Mouse (Mus musculus): ENCODE results near the gene Sorcs3. TPM values are rescaled to one million over a fixed set of nuclear protein-coding genes. Genes with fewer than 3 reads are reported as not detected.

Gene Sorcs3
- polyA plus RNA-seq, 1 experiment = not detected

DNA sequence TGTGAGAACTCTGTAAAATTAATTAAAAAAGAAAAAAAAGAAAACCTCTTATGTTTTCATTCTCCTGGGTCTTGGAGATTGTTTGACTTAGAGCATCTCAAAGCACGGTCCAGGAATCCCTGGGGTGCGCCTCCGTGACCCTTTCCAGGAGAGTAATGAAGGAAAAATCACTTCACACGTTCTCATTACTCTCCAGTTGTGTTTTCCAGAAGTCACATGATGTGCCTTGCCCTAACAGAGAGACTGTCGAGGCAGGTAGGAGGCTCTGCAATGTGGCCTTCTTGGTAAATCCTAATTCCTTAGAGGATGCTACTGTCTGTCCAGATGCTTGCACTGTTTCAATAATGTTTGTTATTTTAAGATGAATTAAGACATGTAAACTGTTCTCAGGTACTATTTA is 266.1 kb downstream of the Sorcs3 start:
- Histone ChIP-seq H3K4me1 (ENCODE audit: control insufficient read depth, insufficient read depth, low read length) (no peaks in the 10 kb centered on the region), H3K27ac (ENCODE audit: insufficient read depth, low read length) (no peak overlapping the region), H3K4me3 (ENCODE audit: insufficient read depth, low read length) (no peak overlapping the region)
- TF ChIP-seq CTCF (IDR thresholded peaks at IDR 0.05; ENCODE audit: borderline replicate concordance, insufficient read depth, low read length) (no peak), POLR2A (IDR thresholded peaks at IDR 0.05; ENCODE audit: low read depth, low read length) (no peak)

DNA sequence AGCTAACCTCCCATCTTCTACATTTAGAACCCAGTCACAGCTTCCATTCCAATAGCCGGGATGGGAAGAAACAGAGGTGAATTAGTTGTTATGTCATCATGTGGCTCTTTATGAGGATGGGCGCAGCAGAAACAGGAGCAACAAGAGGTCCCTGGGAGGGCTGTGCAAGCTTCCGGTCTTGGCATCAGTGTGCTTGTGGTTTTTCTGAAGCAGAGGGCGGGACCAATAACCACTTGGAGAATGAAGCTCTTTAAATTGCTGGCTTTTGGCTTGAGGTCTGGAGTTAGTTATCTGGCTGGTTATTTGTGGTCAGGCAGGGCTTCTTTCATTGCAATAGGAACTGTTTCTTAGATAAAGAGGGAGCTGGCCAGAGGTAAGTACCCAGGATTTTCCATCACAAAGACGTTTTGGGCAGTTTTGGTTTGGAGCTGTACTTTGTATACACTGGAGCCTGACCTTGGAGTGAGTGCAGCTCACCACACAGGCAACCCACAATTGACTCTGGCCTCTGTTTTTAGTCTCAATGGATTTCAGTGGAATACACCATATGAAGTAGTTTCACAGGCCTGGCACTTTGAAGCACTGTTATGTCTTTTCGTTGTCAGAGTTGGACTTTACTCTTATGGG is 270.1 kb downstream of the Sorcs3 start:
- no peak for TF ChIP-seq CTCF (IDR thresholded peaks at IDR 0.05; ENCODE audit: borderline replicate concordance, insufficient read depth, low read length)
- no peak for TF ChIP-seq POLR2A (IDR thresholded peaks at IDR 0.05; ENCODE audit: low read depth, low read length)
- Histone ChIP-seq H3K4me1 (ENCODE audit: control insufficient read depth, insufficient read depth, low read length) (no peaks in the 10 kb centered on the region), H3K27ac (ENCODE audit: insufficient read depth, low read length) (no peak overlapping the region), H3K4me3 (ENCODE audit: insufficient read depth, low read length) (no peak overlapping the region)

DNA sequence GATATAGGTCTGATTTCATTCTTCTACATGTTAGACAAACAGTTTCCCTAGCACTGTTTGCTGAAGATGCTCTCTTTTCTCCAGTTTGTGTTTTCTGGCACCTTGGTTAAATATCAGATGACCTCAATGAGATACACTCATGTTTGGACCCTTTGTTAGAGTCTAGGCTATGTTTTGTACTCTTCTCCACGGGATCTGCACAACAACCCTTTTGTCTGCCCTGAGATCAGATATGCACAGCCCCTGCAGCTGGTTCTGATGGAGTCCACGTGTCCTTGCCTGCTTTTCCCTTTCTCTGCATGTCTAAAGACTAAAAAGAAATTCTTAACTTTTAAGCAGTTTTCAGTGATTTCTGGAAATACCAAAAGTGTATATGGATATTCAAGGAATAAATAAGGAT is 273.0 kb downstream of the Sorcs3 start:
- TF ChIP-seq POLR2A (IDR thresholded peaks at IDR 0.05; ENCODE audit: low read depth, low read length) (no peak), CTCF (IDR thresholded peaks at IDR 0.05; ENCODE audit: borderline replicate concordance, insufficient read depth, low read length) (no peak)
- H3K4me1 ChIP-seq (ENCODE audit: control insufficient read depth, insufficient read depth, low read length) = no peaks in the 10 kb centered on the region
- H3K27ac ChIP-seq (ENCODE audit: insufficient read depth, low read length) = no peak overlapping the region
- H3K4me3 ChIP-seq (ENCODE audit: insufficient read depth, low read length) = no peak overlapping the region

DNA sequence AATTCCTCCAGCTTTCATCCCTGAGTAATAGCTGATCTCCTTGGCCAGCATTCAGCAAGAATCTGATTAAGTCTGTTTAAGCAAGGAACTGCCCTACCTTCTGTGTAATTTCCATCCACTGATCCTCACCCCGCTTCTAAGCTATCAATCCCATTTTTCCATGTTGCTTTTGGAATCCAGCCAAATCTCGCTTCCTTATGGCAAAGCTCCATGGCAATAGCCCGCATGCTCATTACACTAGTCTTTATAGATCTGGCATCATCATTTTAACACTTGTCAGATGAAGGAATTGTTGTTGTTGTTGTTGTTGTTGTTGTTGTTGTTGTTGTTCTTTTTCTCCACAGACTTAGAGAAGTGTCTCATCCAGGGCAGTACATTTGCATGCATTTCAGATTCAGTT is 277.1 kb downstream of the Sorcs3 start:
- no peak for TF ChIP-seq CTCF (IDR thresholded peaks at IDR 0.05; ENCODE audit: borderline replicate concordance, insufficient read depth, low read length)
- TF ChIP-seq POLR2A (IDR thresholded peaks at IDR 0.05; ENCODE audit: low read depth, low read length) = no peak
- Histone ChIP-seq H3K4me1 (ENCODE audit: control insufficient read depth, insufficient read depth, low read length) (no peaks in the 10 kb centered on the region), H3K4me3 (ENCODE audit: insufficient read depth, low read length) (no peak overlapping the region), H3K27ac (ENCODE audit: insufficient read depth, low read length) (no peak overlapping the region)

DNA sequence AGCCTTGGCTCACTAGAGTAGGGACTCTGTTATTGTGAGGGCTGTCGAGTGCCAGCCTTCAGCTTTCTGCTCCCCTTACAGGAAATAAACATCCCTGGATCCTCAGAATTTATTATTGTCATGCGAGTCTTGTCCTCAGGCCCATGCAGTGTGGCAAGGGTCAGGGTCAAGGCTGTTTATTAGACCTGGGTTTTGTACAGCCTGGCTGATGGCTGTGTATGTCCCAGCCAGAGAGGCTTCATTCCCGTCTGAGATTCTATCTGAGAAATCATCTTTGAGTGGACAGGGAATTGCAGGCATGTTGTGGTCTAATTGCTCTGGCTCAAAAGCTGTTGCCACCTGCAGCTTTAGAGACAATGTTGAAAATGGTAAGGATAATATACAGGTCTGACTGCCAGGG is 285.3 kb downstream of the Sorcs3 start:
- H3K4me3 ChIP-seq (ENCODE audit: insufficient read depth, low read length) = no peak overlapping the region
- H3K27ac ChIP-seq (ENCODE audit: insufficient read depth, low read length) = no peak overlapping the region
- no peak for TF ChIP-seq POLR2A (IDR thresholded peaks at IDR 0.05; ENCODE audit: low read depth, low read length)
- H3K4me1 ChIP-seq (ENCODE audit: control insufficient read depth, insufficient read depth, low read length) = no peaks in the 10 kb centered on the region

DNA sequence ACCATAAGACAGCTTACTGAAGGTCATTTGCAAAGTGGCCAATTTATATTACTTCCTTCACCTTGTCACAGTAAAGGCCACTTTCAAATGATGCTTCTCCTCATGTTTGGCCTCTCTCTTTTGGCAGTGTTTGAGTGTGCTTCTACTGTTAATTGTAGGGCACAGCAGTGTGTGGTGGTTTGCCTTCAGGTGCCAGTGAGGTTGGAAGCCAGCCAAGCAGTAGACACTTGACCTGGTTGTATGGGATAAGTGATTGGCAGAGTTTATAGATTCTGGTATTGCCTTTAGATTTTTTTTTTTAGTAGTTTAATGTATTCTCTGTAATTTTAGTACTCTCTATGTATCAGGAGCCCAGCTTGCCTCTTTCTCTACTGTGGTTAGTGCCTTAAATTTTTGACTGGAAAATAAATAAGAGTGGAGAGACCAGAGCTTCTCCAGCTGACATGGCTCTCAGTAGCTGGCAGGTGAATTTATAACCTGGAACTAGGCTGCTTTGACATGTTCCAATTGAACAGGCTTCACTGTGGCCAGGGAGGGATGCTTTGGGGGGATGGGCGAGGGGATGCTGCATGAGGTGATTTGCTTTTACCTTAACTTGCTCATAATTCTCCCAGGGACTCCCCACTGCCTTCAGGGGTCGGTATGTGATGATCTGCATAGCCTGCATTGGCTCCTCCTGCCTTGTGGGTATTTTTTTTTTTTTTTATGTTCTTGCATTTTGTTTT is 298.2 kb downstream of the Sorcs3 start:
- Histone ChIP-seq H3K4me1 (ENCODE audit: control insufficient read depth, insufficient read depth, low read length) (no peaks in the 10 kb centered on the region), H3K27ac (ENCODE audit: insufficient read depth, low read length) (no peak overlapping the region), H3K4me3 (ENCODE audit: insufficient read depth, low read length) (no peak overlapping the region)
- TF ChIP-seq POLR2A (IDR thresholded peaks at IDR 0.05; ENCODE audit: low read depth, low read length) (no peak), CTCF (IDR thresholded peaks at IDR 0.05; ENCODE audit: borderline replicate concordance, insufficient read depth, low read length) (no peak)

DNA sequence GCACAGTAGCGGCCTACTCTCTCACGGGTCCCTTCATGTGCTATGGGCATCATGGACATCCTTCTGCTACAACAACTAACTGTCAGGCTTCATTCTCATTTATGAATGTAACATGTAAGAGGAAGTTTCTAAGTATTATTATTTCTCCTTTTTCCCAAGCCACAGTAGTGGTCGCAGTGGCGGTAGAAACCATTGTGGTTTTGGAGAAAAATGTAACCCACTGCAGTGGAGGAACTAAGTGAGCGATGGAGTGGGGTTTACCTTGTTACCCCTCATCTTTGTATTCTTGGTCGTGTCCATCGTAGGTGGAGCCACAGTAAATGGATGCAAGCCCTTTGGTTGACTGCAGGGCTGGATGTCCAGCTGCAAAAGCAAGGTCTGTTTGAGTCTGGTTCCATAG is 318.0 kb downstream of the Sorcs3 start:
- H3K4me1 ChIP-seq (ENCODE audit: control insufficient read depth, insufficient read depth, low read length) = no peaks in the 10 kb centered on the region
- H3K4me3 ChIP-seq (ENCODE audit: insufficient read depth, low read length) = no peak overlapping the region
- no peak overlapping the region for H3K27ac ChIP-seq (ENCODE audit: insufficient read depth, low read length)

DNA sequence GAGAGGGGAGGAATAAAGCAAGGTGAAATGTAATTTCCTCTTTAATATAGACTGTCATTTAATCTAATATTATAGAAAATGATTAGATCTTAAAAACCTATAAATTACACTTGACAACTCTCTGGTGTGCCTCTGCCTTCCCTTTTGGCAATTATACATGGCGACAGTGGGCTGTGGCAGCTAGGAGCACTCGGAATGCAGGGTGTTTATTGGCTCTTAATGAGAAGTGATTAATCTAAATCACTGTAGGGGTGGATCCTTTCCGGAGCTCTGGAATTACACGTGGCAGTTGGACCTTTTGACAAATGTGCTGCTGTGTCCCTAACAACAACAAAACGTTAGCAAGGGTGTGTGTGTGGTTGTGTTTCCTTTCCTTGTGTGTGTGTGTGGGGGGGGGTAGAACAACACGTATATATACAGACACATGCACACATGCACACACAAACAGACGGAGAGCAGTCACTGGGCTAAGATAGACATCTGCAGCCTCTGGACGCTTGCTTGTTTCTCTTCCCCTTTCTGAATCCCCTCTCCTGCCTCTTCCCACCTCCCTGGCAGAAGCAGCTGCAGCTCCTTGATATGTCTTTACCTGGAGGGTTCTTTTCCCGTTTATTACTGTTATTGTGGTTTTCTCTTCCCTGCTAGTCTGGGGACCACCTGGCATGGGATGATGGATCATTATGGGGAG is 318.8 kb downstream of the Sorcs3 start:
- TF ChIP-seq CTCF (IDR thresholded peaks at IDR 0.05; ENCODE audit: borderline replicate concordance, insufficient read depth, low read length) (no peak), POLR2A (IDR thresholded peaks at IDR 0.05; ENCODE audit: low read depth, low read length) (no peak)

More for the DNA sequence above, 318.0 kb downstream of the Sorcs3 start:
- no peak for TF ChIP-seq POLR2A (IDR thresholded peaks at IDR 0.05; ENCODE audit: low read depth, low read length)
- no peak for TF ChIP-seq CTCF (IDR thresholded peaks at IDR 0.05; ENCODE audit: borderline replicate concordance, insufficient read depth, low read length)

DNA sequence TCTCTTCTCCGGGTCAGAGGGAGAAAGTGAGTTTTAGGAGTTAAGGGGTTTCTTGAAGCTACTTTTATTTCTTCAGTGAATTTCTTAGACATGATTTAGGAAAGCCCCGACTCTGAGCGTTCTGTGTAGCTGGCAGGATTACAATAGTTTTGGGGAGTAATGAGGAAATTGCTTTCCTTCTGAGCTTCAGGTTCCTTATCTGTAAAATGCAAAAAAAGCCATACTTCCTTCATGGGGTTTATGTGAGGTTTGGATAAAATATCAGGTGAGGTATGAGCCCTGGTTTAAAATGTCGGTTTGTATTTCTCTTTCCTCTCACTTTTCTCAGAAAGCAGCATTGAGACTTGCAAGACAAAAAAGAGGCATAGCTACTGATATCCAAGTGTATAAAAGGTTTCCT is 327.8 kb downstream of the Sorcs3 start:
- Histone ChIP-seq H3K4me3 (ENCODE audit: insufficient read depth, low read length) (no peak overlapping the region), H3K27ac (ENCODE audit: insufficient read depth, low read length) (no peak overlapping the region), H3K4me1 (ENCODE audit: control insufficient read depth, insufficient read depth, low read length) (no peaks in the 10 kb centered on the region)
- no peak for TF ChIP-seq POLR2A (IDR thresholded peaks at IDR 0.05; ENCODE audit: low read depth, low read length)
- no peak for TF ChIP-seq CTCF (IDR thresholded peaks at IDR 0.05; ENCODE audit: borderline replicate concordance, insufficient read depth, low read length)

More for the DNA sequence above, 318.8 kb downstream of the Sorcs3 start:
- Histone ChIP-seq H3K4me3 (ENCODE audit: insufficient read depth, low read length) (no peak overlapping the region), H3K27ac (ENCODE audit: insufficient read depth, low read length) (no peak overlapping the region), H3K4me1 (ENCODE audit: control insufficient read depth, insufficient read depth, low read length) (no peaks in the 10 kb centered on the region)

DNA sequence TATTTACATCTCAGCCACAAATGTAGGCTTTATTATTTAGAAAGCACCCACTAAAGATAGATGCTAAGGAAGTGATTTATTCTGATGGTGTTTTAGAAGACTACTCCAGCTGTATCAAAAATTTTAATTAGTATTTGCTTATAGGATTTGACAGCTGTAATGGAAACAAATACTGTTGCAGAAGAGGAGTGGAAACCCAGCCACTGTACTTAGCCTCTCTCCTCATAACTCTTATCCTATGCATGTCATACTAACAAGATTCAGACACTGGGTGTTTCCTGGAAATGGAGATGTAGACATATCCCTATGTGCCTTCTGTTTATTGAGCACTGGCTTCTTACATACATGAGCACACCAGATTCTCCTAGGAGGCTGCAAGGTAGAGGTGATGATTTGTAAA is 338.5 kb downstream of the Sorcs3 start:
- TF ChIP-seq POLR2A (IDR thresholded peaks at IDR 0.05; ENCODE audit: low read depth, low read length) (no peak), CTCF (IDR thresholded peaks at IDR 0.05; ENCODE audit: borderline replicate concordance, insufficient read depth, low read length) (no peak)
- no peaks in the 10 kb centered on the region for H3K4me1 ChIP-seq (ENCODE audit: control insufficient read depth, insufficient read depth, low read length)
- no peak overlapping the region for H3K4me3 ChIP-seq (ENCODE audit: insufficient read depth, low read length)
- no peak overlapping the region for H3K27ac ChIP-seq (ENCODE audit: insufficient read depth, low read length)

Data from embryonic fibroblast, embryonic 13.5 days (primary cell).